Mouse (Mus musculus): ENCODE measurements around the gene Tcte2. TPM values are rescaled to one million over a fixed set of nuclear protein-coding genes. Genes with fewer than 3 reads are reported as not detected.

The Tcte2 gene
- polyA plus RNA-seq, 1 experiment from 2014 or later = 6.3 TPM

- ATAC-seq (ENCODE audit: insufficient number of reproducible peaks, low FRiP score, low TSS enrichment, low read depth) = no peak
- H3K27ac ChIP-seq (replicated peaks) = no peak overlapping the region
- no peak overlapping the region for H3K4me3 ChIP-seq (replicated peaks)
- H3K9me3 ChIP-seq (replicated peaks) = no peaks in the 10 kb centered on the region
- H3K4me1 ChIP-seq = no peaks in the 10 kb centered on the region
- no peak overlapping the region for H3K9ac ChIP-seq
- no peak overlapping the region for H3K4me2 ChIP-seq (replicated peaks)
- H3K27me3 ChIP-seq = no peaks in the 10 kb centered on the region
- WGBS = 77% methylated on average over 8 of the region's 8 CpGs
- H3K36me3 ChIP-seq = no peaks in the 10 kb centered on the region
Observed at GRCm38 (mm10) chr17:13735803-13736282, 25.8 kb downstream of the Tcte2 start.

GRCm38 (mm10) chr17:13735057-13735456, 26.6 kb downstream of the Tcte2 start:
- ATAC-seq (ENCODE audit: insufficient number of reproducible peaks, low FRiP score, low TSS enrichment, low read depth) = no peak
- H3K4me2 ChIP-seq (replicated peaks) = no peak overlapping the region

GRCm38 (mm10) chr17:13733971-13734370, 27.7 kb downstream of the Tcte2 start:
- Histone ChIP-seq H3K9me3 (replicated peaks) (no peaks in the 10 kb centered on the region), H3K36me3 (no peaks in the 10 kb centered on the region), H3K9ac (no peak overlapping the region), H3K4me1 (no peaks in the 10 kb centered on the region), H3K27ac (replicated peaks) (no peak overlapping the region), H3K4me2 (replicated peaks) (no peak overlapping the region), H3K27me3 (no peaks in the 10 kb centered on the region), H3K4me3 (replicated peaks) (no peak overlapping the region)
- 93% methylated on average over 5 of the region's 5 CpGs for WGBS
- no peak for ATAC-seq (ENCODE audit: insufficient number of reproducible peaks, low FRiP score, low TSS enrichment, low read depth)

More at GRCm38 (mm10) chr17:13735057-13735456, 26.6 kb downstream of the Tcte2 start:
- Histone ChIP-seq H3K9ac (no peak overlapping the region), H3K4me3 (replicated peaks) (no peak overlapping the region), H3K9me3 (replicated peaks) (no peaks in the 10 kb centered on the region), H3K27me3 (no peaks in the 10 kb centered on the region), H3K4me1 (no peaks in the 10 kb centered on the region), H3K36me3 (no peaks in the 10 kb centered on the region), H3K27ac (replicated peaks) (no peak overlapping the region)
- 80% methylated on average over 5 of the region's 5 CpGs for WGBS

GRCm38 (mm10) chr17:13732685-13733084, 28.9 kb downstream of the Tcte2 start:
- no peak for ATAC-seq (ENCODE audit: insufficient number of reproducible peaks, low FRiP score, low TSS enrichment, low read depth)
- 49% methylated on average over 8 of the region's 8 CpGs for WGBS
- H3K36me3 ChIP-seq = no peaks in the 10 kb centered on the region
- no peak overlapping the region for H3K4me3 ChIP-seq (replicated peaks)
- no peaks in the 10 kb centered on the region for H3K27me3 ChIP-seq
- H3K9me3 ChIP-seq (replicated peaks) = no peaks in the 10 kb centered on the region
- no peak overlapping the region for H3K9ac ChIP-seq
- H3K27ac ChIP-seq (replicated peaks) = no peak overlapping the region
- H3K4me1 ChIP-seq = no peaks in the 10 kb centered on the region
- H3K4me2 ChIP-seq (replicated peaks) = no peak overlapping the region

- Histone ChIP-seq H3K27ac (replicated peaks) (no peak overlapping the region), H3K36me3 (no peaks in the 10 kb centered on the region), H3K4me1 (no peaks in the 10 kb centered on the region), H3K9ac (no peak overlapping the region), H3K4me2 (replicated peaks) (no peak overlapping the region), H3K27me3 (no peaks in the 10 kb centered on the region), H3K4me3 (replicated peaks) (no peak overlapping the region), H3K9me3 (replicated peaks) (no peaks in the 10 kb centered on the region)
- WGBS = 43% methylated on average over 4 of the region's 4 CpGs
- no peak for ATAC-seq (ENCODE audit: insufficient number of reproducible peaks, low FRiP score, low TSS enrichment, low read depth)
Observed at GRCm38 (mm10) chr17:13731727-13732112, 29.9 kb downstream of the Tcte2 start.

- no peaks in the 10 kb centered on the region for H3K9me3 ChIP-seq (replicated peaks)
- no peak overlapping the region for H3K4me3 ChIP-seq (replicated peaks)
- no peak for ATAC-seq (ENCODE audit: insufficient number of reproducible peaks, low FRiP score, low TSS enrichment, low read depth)
- WGBS = 86% methylated on average over 6 of the region's 6 CpGs
- H3K4me1 ChIP-seq = no peaks in the 10 kb centered on the region
- no peaks in the 10 kb centered on the region for H3K27me3 ChIP-seq
- no peak overlapping the region for H3K4me2 ChIP-seq (replicated peaks)
- H3K27ac ChIP-seq (replicated peaks) = no peak overlapping the region
- H3K36me3 ChIP-seq = no peaks in the 10 kb centered on the region
- no peak overlapping the region for H3K9ac ChIP-seq
Observed at GRCm38 (mm10) chr17:13730980-13731726, 30.5 kb downstream of the Tcte2 start.

GRCm38 (mm10) chr17:13726832-13727355, 34.7 kb downstream of the Tcte2 start:
- Histone ChIP-seq H3K4me3 (replicated peaks) (no peak overlapping the region), H3K9ac (no peak overlapping the region), H3K9me3 (replicated peaks) (no peaks in the 10 kb centered on the region), H3K36me3 (no peaks in the 10 kb centered on the region), H3K4me2 (replicated peaks) (no peak overlapping the region), H3K4me1 (no peaks in the 10 kb centered on the region), H3K27ac (replicated peaks) (no peak overlapping the region), H3K27me3 (no peaks in the 10 kb centered on the region)
- 91% methylated on average over 8 of the region's 8 CpGs for WGBS
- ATAC-seq (ENCODE audit: insufficient number of reproducible peaks, low FRiP score, low TSS enrichment, low read depth) = no peak

- 53% methylated on average over 4 of the region's 4 CpGs for WGBS
- no peak for ATAC-seq (ENCODE audit: insufficient number of reproducible peaks, low FRiP score, low TSS enrichment, low read depth)
- no peak overlapping the region for H3K27ac ChIP-seq (replicated peaks)
Observed at GRCm38 (mm10) chr17:13725004-13725550, 36.5 kb downstream of the Tcte2 start.

GRCm38 (mm10) chr17:13722434-13722833, 39.2 kb downstream of the Tcte2 start:
- Histone ChIP-seq H3K9me3 (replicated peaks) (no peaks in the 10 kb centered on the region), H3K4me3 (replicated peaks) (no peak overlapping the region), H3K4me2 (replicated peaks) (no peak overlapping the region), H3K27me3 (no peaks in the 10 kb centered on the region), H3K4me1 (no peaks in the 10 kb centered on the region), H3K36me3 (no peaks in the 10 kb centered on the region), H3K9ac (no peak overlapping the region), H3K27ac (replicated peaks) (no peak overlapping the region)
- no peak for ATAC-seq (ENCODE audit: insufficient number of reproducible peaks, low FRiP score, low TSS enrichment, low read depth)
- WGBS = 31% methylated on average over 2 of the region's 2 CpGs

More at GRCm38 (mm10) chr17:13725004-13725550, 36.5 kb downstream of the Tcte2 start:
- Histone ChIP-seq H3K36me3 (no peaks in the 10 kb centered on the region), H3K4me3 (replicated peaks) (no peak overlapping the region), H3K27me3 (no peaks in the 10 kb centered on the region), H3K4me1 (no peaks in the 10 kb centered on the region), H3K9ac (no peak overlapping the region), H3K9me3 (replicated peaks) (no peaks in the 10 kb centered on the region), H3K4me2 (replicated peaks) (no peak overlapping the region)

GRCm38 (mm10) chr17:13721372-13721771, 40.3 kb downstream of the Tcte2 start:
- Histone ChIP-seq H3K9me3 (replicated peaks) (no peaks in the 10 kb centered on the region), H3K36me3 (no peaks in the 10 kb centered on the region), H3K4me1 (no peaks in the 10 kb centered on the region), H3K9ac (no peak overlapping the region), H3K4me3 (replicated peaks) (no peak overlapping the region), H3K27me3 (no peaks in the 10 kb centered on the region), H3K27ac (replicated peaks) (no peak overlapping the region), H3K4me2 (replicated peaks) (no peak overlapping the region)
- no peak for ATAC-seq (ENCODE audit: insufficient number of reproducible peaks, low FRiP score, low TSS enrichment, low read depth)
- 79% methylated on average over 2 of the region's 2 CpGs for WGBS

- 87% methylated on average over 5 of the region's 5 CpGs for WGBS
- no peak for ATAC-seq (ENCODE audit: insufficient number of reproducible peaks, low FRiP score, low TSS enrichment, low read depth)
Observed at GRCm38 (mm10) chr17:13720187-13720586, 41.4 kb downstream of the Tcte2 start.

More at GRCm38 (mm10) chr17:13720187-13720586, 41.4 kb downstream of the Tcte2 start:
- Histone ChIP-seq H3K4me3 (replicated peaks) (no peak overlapping the region), H3K27ac (replicated peaks) (no peak overlapping the region), H3K9me3 (replicated peaks) (no peaks in the 10 kb centered on the region), H3K9ac (no peak overlapping the region), H3K4me1 (no peaks in the 10 kb centered on the region), H3K36me3 (no peaks in the 10 kb centered on the region), H3K4me2 (replicated peaks) (no peak overlapping the region), H3K27me3 (no peaks in the 10 kb centered on the region)

Data from embryonic facial prominence, embryonic 15.5 days (tissue).